Mouse (Mus musculus) ovary, adult 18-20 months (tissue): Measurements from ENCODE around the gene Gm10392.

Source experiments
- DNase-seq: peaks from one replicate; pipeline ENCODE4 v3.0.0; 2022; ENCODE audit warnings: low spot score, mixed read lengths

Gm10392 gene

DNA sequence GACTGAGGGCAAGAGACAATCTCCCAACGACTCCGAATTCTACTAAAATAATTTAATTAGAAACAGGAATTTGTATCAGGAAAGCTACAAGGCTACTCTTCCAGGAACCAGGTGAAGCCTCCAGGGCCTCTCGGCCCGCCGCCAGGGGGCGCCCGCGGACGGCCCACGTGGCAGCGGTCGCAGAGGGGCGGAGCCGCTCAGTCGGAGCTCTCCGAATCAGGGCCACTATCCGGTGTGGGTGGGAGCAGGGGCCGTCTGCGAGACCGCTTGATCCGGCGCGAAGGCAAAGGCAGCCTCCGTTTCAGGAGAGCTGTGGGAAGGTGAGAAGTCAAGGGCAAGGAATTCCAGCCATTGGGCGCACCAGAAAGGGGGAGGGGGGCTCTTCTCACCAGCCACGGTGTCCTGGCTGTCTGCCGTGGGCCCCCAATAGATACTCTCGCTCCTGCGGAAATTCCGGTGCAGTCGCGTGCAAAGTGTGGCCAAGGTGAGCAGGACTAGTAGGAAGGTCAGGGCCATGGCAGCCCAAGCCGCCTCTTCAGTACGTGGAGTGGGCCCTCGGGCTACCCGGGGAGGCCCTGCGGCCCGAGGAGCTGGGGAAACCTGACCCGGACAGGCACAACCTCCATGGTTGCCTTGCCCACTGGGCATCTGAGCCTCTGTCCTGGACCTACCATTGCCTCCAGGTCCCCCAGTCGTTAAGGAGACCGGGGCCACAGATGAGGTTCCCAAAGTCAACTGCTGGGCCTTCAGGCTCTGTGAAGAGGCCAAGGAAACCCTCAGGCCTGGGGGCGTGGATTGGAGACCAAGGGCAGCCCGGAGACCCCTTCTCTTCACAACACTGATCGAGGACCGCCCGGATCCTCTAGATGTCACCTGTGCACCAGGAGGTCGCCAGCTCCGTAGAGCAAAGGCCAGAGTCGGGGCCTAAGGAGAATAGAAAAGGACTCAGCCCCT is 10.7 kb downstream of the Gm10392 start:
- peak; percentile 76 for DNase-seq

DNA sequence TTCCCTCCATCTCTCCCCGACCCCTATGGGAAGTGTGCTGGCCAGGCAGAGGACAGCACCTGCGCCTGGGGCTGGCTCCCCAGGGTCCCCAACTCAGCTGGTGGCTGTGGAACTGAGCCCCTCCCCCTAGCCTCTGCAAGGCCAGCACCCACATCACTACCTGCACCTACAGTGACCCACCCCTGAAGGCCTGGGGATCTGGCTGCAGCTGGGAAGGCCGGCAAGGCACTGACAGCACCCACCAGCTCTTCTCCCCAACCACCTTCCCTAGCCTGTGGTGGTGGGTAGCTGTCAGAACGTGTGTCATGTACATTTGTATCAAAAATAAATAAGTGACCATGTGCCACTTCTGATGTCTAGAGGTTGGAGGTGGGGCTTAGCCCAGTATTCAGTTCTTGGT is 11.6 kb downstream of the Gm10392 start:
- DNase-seq: no peak

DNA sequence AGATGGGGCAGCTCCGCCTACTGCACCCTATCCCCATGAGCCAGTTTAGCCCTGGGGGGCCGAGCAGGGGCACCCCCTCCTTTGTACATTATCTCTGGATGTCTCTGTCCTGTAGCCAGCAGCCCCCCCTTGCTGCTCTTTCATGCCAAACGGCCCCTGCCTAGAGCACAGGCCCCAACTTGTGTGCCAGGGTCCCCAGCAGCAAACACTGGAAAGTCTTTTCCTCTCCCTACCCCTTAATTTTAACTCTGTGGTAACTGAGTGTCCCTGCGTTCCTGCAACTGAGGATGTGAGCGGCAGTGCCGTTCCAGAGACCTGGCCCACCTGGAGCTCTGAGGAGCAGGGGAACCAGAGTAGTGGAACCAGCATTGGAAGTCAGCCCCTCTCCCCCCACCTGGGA is 12.1 kb downstream of the Gm10392 start:
- DNase-seq: no peak

GRCm38 (mm10) chr11:77506273-77506672 is 12.7 kb downstream of the Gm10392 start:
- no peak for DNase-seq

DNA sequence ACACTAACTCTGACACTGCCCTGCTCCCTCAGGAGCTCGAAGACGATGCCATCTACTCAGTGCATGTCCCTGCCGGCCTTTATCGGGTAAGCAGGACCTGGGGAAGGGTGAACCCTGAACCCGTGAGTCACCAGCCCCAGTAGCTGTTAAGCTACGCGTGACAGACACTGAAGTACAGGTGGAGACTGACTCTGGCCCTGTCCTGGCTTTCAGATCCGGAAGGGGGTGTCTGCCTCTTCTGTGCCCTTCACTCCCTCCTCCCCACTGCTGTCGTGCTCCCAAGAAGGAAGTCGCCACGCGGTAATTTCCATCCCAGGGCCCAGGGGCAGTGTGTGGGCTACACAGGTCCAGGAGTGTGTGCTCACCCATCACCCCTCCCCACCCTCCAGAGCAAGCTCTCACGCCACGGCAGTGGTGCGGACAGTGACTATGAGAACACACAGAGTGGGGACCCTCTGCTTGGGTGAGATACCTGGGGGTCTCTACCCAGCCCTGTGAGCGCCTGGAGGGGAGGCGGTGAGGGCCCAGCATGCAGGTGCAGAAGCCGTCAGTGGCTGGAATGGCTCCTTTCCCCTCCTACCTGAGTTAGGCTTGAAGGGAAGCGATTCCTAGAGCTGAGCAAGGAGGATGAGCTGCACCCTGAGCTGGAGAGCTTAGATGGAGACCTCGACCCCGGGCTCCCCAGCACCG is 13.6 kb downstream of the Gm10392 start:
- DNase-seq: no peak

GRCm38 (mm10) chr11:77504377-77504776 is 14.6 kb downstream of the Gm10392 start:
- DNase-seq: no peak

DNA sequence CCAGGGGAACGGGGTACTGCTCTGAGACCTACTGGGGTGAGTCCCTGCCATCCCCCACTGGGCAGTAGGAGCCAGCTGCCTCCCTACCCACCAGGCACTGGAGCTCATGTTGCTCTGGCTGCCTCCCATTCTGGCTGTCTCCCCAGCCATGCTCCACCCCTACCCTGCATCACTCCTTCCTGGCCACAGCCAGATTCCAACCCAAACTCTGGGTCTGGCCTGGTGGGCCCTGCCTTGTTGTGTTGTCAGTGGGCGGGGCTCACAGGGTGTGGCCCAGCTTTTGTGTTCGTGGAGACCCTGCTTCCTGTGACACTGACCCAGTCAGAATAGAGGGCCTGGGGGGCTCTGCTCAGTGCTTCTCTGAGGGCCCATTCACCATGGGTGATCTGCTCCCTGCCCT is 15.5 kb downstream of the Gm10392 start:
- no peak for DNase-seq

DNA sequence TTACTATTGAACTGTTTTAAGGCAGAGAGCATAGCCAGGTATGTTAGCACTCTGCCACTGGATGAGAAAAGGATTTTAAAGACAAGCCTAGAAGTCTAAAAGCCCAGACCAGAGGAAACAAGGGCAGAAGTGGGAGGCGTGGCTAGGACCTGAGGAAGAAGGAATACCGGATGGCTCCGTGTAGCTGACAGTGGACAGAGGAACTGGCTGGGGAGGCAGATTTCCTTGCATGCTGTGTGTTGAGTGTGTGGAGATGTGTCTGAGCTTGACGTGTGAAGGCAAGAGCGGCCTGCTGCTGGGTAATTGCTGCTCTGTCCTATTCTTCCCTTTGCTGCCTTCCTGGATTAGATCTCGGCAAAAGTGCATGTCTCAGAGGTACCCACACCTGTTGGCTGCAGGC is 16.5 kb downstream of the Gm10392 start:
- no peak for DNase-seq

DNA sequence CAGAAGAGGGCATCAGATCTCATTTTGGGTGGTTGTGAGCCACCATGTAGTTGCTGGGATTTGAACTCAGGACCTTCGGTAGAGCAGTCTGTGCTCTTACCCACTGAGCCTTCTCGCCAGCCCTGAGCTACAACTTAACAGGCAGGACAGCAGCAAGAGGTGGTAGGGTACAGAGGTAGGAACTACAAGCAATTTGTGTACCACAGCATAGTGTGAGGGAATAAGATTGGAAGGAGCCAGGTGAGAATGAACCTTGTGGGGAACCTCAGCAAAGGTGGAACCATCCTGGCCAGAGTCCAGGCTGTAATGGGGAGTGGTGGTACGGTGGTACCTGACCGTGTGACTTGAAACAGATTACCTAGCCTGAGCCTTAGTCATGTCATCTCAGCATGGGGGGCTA is 17.0 kb downstream of the Gm10392 start:
- DNase-seq: no peak

DNA sequence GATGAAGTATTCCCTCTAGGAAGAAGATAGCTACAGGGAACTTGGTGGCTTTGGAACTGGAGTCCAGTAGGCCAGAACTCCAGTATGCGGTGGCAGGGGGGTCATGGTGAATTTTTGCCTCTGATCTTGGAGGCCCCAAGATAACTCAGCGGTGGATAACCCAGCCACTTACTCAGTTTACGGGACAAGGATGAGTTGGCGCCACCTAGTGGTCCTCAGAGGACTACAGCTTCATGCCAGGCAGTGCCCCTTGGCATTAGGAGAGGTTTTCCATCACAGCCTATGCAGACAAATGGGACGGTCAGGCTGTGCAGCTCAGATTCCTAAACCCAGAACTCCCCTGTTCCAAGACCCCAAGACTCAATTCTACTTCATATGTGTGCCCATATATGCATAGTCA is 17.6 kb downstream of the Gm10392 start:
- peak; percentile 31 for DNase-seq

DNA sequence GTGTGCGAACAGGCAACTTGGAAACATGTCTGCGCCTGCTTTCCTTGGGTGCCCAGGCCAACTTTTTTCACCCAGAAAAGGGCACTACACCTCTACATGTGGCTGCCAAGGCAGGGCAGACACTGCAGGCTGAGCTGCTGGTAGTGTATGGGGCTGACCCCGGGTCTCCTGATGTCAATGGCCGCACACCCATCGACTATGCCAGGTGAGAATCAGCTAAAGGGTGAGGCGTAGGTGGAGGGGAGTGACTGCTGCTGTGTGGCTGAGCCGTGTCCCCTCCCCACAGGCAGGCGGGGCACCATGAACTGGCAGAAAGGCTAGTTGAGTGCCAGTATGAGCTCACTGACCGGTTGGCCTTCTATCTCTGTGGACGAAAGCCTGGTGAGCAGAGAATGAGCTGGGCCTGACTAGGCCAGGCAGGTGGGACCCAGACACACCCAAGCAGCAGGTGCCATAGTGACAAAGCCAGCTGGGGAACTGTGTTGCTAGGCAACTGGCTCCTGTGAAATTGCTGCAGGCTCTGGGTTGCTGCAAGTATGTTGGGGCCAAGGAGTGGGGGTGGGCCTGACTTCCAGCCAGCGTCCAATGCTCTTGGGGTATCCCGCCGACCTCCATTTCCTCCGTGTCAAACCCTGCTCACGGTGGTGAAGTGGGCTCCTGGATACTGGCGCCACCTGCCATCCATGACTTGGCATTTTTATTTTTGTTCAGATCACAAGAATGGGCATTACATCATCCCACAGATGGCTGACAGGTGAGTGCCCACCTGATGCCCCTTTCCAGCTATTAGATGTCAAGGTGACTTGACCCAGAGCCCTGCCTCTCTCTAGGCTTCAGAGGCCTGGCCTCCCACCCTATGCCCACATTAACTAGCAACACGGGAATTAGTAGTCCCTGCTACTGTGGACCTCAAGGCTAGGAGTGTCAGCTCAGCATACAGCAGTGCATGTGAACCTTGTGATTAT is 18.4 kb downstream of the Gm10392 start:
- no peak for DNase-seq

GRCm38 (mm10) chr11:77499354-77499753 is 19.6 kb downstream of the Gm10392 start:
- no peak for DNase-seq

DNA sequence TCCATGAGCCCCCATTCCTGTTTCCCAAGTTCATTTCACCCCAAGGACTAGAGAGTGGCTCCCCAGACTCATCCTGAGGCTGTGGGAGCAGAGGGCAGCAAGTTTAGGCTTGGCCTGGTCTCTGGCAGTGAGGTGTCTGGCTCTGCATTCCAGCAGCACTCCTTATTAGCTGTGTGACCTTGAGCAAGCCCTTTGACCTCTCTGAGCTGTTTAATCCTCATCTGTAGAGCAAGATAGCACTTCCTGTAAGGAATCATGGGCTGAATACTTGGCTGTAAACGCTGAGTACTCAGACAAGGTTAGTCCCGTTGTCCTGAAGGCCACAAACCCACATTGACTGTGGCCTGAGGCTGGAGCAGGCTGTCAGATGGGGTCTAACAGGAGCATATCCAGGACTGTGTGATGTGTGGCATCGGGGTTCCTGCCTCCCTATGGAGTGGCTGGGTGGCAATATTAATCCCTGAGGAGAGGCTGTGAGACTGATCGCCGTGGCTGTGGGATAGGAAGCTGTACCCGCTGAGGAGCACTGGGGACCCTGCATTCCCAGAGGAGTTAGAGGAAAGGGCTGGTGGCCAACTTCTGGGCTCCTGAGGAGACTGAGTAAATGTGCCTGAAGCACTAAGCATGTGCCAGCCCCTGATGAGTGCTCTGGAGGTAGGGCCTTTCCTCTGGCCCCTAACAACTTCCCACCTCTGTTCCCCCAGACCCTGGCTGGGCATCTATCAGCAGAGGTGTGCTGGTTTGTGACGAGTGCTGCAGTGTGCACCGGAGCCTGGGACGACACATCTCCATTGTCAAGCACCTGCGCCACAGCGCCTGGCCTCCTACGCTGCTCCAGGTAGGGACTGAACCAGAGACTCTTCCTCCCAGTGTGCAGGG is 20.5 kb downstream of the Gm10392 start:
- DNase-seq: peak; percentile 16

GRCm38 (mm10) chr11:77497851-77498250 is 21.1 kb downstream of the Gm10392 start:
- no peak for DNase-seq

GRCm38 (mm10) chr11:77497341-77497756 is 21.6 kb downstream of the Gm10392 start:
- peak; percentile 31 for DNase-seq

DNA sequence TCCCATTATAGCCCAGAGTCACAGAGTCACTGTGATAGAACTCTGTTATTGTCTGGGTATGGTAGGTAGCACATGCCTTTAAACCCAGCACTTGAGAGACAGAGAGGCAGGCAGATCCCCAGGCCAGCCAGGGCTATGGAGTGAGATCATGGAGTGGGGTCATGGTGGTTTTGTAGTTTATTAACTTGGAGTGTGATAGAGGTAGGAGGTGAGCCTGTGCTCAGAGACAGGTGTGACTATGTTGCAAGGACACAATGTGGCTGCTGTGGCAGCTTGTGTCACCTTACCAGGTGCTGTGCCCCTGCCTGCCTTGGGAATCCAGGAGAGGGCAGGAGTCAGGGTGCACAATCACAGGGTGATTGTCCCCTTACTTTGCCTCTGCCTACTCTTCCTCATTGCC is 23.5 kb downstream of the Gm10392 start:
- DNase-seq: no peak

GRCm38 (mm10) chr11:77494782-77495181 is 24.2 kb downstream of the Gm10392 start:
- DNase-seq: no peak

GRCm38 (mm10) chr11:77494344-77494676 is 24.7 kb downstream of the Gm10392 start:
- no peak for DNase-seq

DNA sequence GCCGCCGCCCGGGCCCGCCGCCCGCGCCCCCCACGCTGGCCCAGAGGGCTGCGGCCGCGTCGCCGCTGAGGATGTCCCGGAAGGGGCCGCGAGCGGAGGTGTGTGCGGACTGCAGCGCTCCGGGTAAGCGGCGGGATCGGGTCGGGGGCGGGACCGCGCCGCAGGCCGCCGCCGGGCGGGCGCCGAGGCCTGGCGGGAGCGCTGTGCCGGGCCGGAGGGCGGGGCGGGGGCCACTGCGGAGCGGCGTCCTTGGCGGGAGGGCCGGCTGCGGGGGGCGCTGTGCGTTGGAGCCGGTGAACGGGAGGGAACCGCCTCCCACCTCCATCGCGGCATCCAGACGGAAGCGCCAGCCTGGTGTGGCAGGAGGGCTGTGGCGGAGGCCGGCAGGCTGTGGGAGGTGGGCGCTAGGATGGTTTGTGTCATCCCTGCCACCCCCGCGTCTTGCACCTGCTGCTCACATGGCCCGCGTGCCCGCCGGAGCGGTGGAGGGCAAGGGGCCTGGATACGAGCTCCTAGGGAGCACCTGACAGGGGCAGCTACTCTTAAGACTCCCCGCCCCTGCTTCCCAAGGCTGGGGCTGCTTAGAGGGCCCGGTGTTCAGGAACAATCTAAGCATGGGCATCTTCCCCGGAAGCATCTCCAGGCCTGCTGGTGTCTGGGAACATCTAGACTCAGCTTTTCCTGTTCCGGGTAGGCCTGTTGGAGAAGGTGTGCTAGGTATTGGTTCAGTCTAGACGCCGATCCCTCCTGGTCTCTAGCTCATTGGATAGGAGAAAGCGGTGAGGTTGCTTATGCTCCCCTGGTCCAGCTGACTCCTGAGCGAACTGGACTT is 25.3 kb downstream of the Gm10392 start, which contains the start of gene Git1:
Gene Git1 (plus strand): TSS at position 51 of the 832 bp plus-strand sequence.
- peak; percentile 25 for DNase-seq

DNA sequence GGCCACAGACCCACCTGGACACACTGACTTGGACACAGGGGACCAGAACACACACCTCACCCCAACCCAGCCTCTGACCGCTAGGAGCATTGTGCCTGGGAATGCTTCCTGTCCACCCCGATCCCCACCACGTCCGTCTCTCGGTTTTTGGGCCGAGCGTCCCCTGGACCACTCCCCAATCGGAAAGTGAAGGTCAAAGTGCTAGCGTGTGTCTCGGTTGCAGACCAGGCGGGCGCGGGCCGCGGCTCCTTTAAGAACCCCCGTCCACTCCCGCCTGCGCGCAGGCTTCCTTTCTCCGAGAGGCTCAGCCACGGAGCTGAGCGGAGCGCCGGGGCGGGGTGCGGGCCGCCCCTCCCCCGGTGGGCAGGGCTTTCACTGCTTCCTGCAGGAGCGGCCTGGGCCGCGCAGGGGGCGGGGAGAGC is 26.1 kb downstream of the Gm10392 start:
- peak; percentile 91 for DNase-seq
